Mouse (Mus musculus) stomach, embryonic 14.5 days (tissue): ENCODE results near the gene Tbc1d8. TPM values are rescaled to one million over a fixed set of nuclear protein-coding genes. Genes with fewer than 3 reads are reported as not detected.

Source experiments
- ATAC-seq: fragments of 200-750 bp; cut with Nextera tagmentation; 2 replicates; pipeline ENCODE4 v1.8.0; 2017; ENCODE audit warnings: low read depth, moderate TSS enrichment; ENCODE audit not compliant: insufficient number of reproducible peaks, insufficient read depth, low FRiP score
- H3K27ac ChIP-seq: fragments of 300-500 bp; sonication (generic); 2 replicates; pipeline ENCODE4 v1.5.1; 2014; ENCODE audit warnings: mild to moderate bottlenecking, low read length, moderate library complexity, mixed read lengths
- H3K27me3 ChIP-seq: fragments of 300-500 bp; sonication (generic); 2 replicates; pipeline ENCODE4 v1.6.1; 2014; ENCODE audit warnings: low read length, control low read depth, mixed read lengths; ENCODE audit not compliant: control insufficient read depth, insufficient read depth
- H3K36me3 ChIP-seq: fragments of 300-500 bp; sonication (generic); 2 replicates; pipeline ENCODE4 v1.6.1; 2014; ENCODE audit warnings: mild to moderate bottlenecking, control low read depth, low read length, moderate library complexity, mixed read lengths; ENCODE audit not compliant: control insufficient read depth, insufficient read depth
- H3K4me1 ChIP-seq: fragments of 300-500 bp; sonication (generic); 2 replicates; pipeline ENCODE4 v1.6.1; 2014; ENCODE audit warnings: low read length, control low read depth, mixed read lengths; ENCODE audit not compliant: control insufficient read depth, insufficient read depth
- H3K4me2 ChIP-seq: fragments of 300-500 bp; sonication (generic); replicated peaks from 2 replicates; pipeline ENCODE4 v1.6.1; 2014; ENCODE audit warnings: low read depth, low read length, control low read depth
- H3K4me3 ChIP-seq: fragments of 300-500 bp; sonication (generic); 2 replicates; pipeline ENCODE4 v1.5.1; 2014; ENCODE audit warnings: low read depth, low read length, control low read depth
- H3K9ac ChIP-seq: fragments of 300-500 bp; sonication (generic); replicated peaks from 2 replicates; pipeline ENCODE4 v1.6.1; 2014; ENCODE audit warnings: low read depth, mild to moderate bottlenecking, control low read depth, low read length, moderate library complexity, mixed read lengths
- H3K9me3 ChIP-seq: fragments of 300-500 bp; sonication (generic); 2 replicates; pipeline ENCODE4 v1.6.1; 2016; ENCODE audit warnings: low read depth, low read length, control low read depth; ENCODE audit not compliant: control insufficient read depth
- WGBS: fragments of 180-500 bp; shearing (Covaris S2); extraction: QIAGEN DNeasy Blood & Tissue Kit; methylation state at CpG from one replicate; pipeline ENCODE4 v1.1.7; 2014; 5-methylcytosine and 5-hydroxymethylcytosine counted together
- polyA plus RNA-seq: library from polyadenylated mRNA; unstranded; fragments of >200 nt; fragmentation: Nextera tagmentation; extraction: Ambion mirVana; gene quantifications from 2 replicates; pipeline ENCODE4 v1.2.1, GENCODE M21; 2014

Tbc1d8 gene
- polyA plus RNA-seq, 1 experiment from 2014 or later, result 11.7 TPM

DNA sequence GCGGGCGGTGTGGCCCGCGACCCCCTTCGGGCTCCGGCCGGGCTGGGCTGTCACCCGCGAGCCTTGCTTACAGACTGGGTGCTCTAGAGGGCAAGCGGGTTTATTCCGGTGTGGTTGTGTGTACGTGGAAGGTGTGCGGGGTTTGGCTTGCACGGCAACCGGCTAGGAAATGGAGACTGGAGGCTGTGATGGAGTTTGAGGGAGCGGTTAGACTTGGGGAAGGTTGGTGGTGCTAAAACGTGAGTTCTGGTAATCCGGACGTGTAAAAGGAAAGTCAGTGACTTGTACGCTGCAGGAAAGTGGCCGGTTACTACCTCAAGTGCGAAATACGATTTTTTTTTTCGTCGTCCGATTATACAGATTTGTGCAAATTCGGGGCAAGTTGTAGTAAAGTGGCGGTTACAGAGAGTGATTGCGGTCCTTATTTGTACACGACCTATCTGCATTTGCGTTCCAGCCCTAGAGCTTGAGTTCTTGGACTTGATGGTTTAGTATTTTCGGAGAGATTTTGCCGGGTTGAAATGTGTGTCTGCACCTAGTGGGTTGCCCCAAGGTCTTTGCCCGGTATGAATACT is 110.2 kb downstream of the Tbc1d8 start:
- WGBS, result under 1% methylated on average over 34 of the region's 34 CpGs
- Histone ChIP-seq H3K9me3 (no peaks in the 10 kb centered on the region), H3K9ac (peak overlapping the region; percentile 94), H3K36me3 (peaks cover 39% of the 10 kb centered on the region), H3K4me3 (peak overlapping the region; percentile 67), H3K27me3 (no peaks in the 10 kb centered on the region), H3K4me2 (peak overlapping the region; percentile 94), H3K4me1 (peaks cover 5% of the 10 kb centered on the region; the same call in 1 of the 2 replicates), H3K27ac (peak overlapping the region; percentile 89)
- peak; percentile 12; the same call in 1 of the 2 replicates for ATAC-seq

DNA sequence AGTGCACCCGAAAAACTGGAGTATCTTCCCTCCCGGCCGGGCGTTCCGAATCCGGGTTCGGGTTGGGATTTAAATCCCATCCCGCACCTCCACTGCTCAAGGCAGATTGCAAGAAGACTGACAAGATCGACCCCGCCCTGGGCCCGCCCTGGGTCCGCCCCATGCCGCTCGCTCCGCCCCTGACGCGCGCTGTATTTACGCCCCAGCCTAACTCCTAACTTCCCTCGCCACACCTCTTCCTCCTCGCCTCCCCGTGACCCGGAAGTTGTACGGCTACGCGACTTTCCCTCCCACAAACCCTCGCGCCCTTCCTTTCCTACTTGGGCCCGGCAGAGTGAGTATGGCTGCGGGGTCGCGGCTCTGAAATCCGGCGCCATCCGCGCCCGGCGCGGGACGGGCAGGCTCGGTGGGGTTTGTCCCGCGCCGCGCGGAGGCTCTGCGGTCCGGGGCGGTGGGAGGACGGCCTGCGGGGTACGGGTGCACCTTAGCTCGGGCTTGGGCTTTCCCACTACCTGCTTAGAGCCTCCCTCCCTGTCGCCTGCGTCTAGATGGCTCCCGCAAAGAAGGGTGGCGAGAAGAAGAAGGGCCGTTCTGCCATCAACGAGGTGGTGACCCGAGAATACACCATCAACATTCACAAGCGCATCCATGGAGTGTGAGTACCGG is 110.8 kb downstream of the Tbc1d8 start, which contains the start of gene Rpl31:
Gene Rpl31, plus strand, starts transcription at position 242 of the 666 bp plus-strand sequence.
- H3K36me3 ChIP-seq, result peaks cover 34% of the 10 kb centered on the region
- no peaks in the 10 kb centered on the region for H3K9me3 ChIP-seq
- peaks cover 5% of the 10 kb centered on the region; the same call in 1 of the 2 replicates for H3K4me1 ChIP-seq
- peak; percentile 99 for ATAC-seq
- H3K4me3 ChIP-seq, result peak within 1 kb of the TSS; percentile 67
- peak within 1 kb of the TSS; percentile 89 for H3K27ac ChIP-seq
- H3K4me2 ChIP-seq, result peak within 1 kb of the TSS; percentile 94
- under 1% methylated on average over 62 of the region's 62 CpGs for WGBS
- peak within 1 kb of the TSS; percentile 94 for H3K9ac ChIP-seq
- H3K27me3 ChIP-seq, result no peaks in the 10 kb centered on the region

DNA sequence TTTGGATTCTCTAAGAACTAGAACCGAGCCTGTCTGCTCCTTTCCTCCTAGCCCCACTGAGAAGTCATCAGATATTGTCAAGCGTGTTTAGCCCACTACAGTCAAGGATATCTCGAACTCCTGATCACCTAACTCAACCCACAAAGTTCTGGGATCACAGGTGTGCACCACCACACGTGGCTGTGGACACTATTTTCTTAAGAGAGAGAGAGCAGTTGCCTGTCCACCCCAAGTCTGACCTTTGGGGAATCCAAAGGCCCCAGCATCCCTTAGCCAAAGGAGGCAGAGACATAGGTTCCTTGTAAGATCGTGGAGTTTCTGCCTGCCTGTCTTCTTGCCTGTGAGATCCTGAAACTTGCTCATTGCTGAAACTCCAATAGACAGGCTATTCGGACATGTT is 111.5 kb downstream of the Tbc1d8 start:
- 29% methylated on average over 6 of the region's 6 CpGs for WGBS
- Histone ChIP-seq H3K4me1 (peaks cover 5% of the 10 kb centered on the region), H3K27ac (no peak overlapping the region), H3K27me3 (no peaks in the 10 kb centered on the region), H3K36me3 (peaks cover 27% of the 10 kb centered on the region), H3K9ac (peak overlapping the region; percentile 50), H3K4me3 (peak overlapping the region; percentile 67), H3K9me3 (no peaks in the 10 kb centered on the region), H3K4me2 (peak overlapping the region; percentile 46)
- no peak for ATAC-seq

DNA sequence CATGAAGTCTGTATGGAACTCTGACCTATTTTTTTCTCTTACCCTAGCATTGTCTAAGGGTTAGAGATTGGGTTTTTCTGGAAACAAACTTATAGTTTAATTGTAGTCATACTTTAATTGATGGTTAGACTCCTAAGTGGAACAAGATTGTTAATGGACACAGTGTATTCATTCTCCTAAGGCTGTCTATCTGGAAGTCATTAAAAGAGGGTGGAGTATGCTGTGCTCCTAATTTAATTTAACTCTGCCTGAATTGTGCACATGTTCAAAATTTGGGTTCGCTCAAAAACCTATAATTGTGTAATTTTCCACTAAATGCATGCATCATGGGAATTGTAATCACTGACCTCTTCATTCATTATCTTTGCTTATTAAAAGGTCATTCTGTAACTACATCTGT is 113.0 kb downstream of the Tbc1d8 start:
- H3K9ac ChIP-seq, result no peak overlapping the region
- WGBS, result 84% methylated on average over 1 of the region's 1 CpGs
- H3K9me3 ChIP-seq, result no peaks in the 10 kb centered on the region
- peaks cover 10% of the 10 kb centered on the region for H3K4me1 ChIP-seq
- no peak for ATAC-seq
- H3K36me3 ChIP-seq, result peaks cover 15% of the 10 kb centered on the region
- no peak overlapping the region for H3K27ac ChIP-seq
- no peak overlapping the region for H3K4me3 ChIP-seq
- H3K27me3 ChIP-seq, result no peaks in the 10 kb centered on the region
- no peak overlapping the region for H3K4me2 ChIP-seq

- no peak overlapping the region for H3K27ac ChIP-seq
- no peak overlapping the region for H3K4me2 ChIP-seq
- 46% methylated on average over 7 of the region's 7 CpGs for WGBS
- peaks cover 5% of the 10 kb centered on the region; the same call in 1 of the 2 replicates for H3K4me1 ChIP-seq
- H3K9ac ChIP-seq, result no peak overlapping the region
- no peaks in the 10 kb centered on the region for H3K27me3 ChIP-seq
- no peak overlapping the region for H3K4me3 ChIP-seq
- ATAC-seq, result no peak
- H3K9me3 ChIP-seq, result no peaks in the 10 kb centered on the region
- H3K36me3 ChIP-seq, result no peaks in the 10 kb centered on the region
These were observed 116.1 kb downstream of the Tbc1d8 start for GRCm38 (mm10) chr1:39362515-39362893.

DNA sequence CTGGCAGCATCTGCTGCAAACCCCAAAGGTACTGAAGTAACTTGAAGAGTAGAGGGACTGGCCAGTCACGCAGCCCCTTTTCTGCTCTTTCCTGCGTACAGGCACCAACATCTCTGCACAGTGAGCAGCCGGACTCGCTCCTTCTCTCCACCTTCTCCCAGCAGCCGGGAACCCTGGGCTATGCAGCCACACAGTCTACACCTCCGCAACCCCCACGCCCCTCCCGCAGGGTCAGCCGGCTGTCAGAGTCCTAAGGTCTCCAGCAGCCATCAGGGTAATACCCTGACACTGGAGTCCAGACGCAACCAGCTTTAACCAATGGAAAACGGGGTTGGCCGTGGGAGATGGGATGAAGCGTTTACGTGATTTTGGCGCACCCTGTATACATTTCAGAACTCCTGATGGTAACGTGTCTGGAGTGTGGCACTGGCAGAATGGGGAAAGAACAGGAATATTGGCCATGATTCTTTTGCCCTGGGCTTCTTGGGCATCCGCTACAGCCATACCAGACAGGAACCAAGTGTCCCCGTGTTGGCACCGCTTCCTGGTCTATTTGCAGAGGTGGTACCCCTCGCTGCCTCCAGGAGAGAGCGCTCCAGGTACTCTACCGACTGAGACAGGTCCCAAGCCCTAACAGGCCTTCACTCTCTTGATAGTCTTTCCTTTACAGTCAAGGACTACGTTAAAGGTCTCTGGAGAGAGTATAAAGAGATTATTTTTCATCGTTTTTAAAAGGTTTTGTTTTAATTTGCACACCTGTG is 116.6 kb downstream of the Tbc1d8 start:
- Histone ChIP-seq H3K36me3 (no peaks in the 10 kb centered on the region), H3K9me3 (no peaks in the 10 kb centered on the region), H3K27me3 (no peaks in the 10 kb centered on the region), H3K4me3 (no peak overlapping the region), H3K27ac (no peak overlapping the region), H3K4me1 (peaks cover 5% of the 10 kb centered on the region; the same call in 1 of the 2 replicates), H3K4me2 (peak overlapping the region; percentile 40), H3K9ac (no peak overlapping the region)
- ATAC-seq, result 0 out of 2 replicates have a peak, but pooled peaks have one; percentile 54
- WGBS, result 26% methylated on average over 24 of the region's 24 CpGs

DNA sequence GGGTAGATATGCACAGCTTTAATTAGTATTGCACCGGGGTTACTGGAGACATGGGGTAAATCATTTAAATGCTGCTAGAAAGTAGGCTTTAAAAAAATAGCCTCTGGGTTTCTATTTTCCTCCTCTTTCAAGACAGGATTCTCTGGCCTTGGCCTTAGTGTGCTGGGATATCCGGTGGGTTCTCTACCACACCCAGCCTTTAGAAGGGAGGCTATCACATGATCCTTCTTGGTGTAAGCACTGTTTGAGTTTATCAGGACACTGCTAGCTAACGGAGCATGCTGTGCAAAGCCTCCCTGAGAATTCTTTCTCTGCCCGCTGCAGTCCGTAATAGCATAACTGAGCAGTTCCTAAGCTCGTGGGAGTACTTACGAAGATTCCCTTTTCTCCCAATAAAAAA is 129.1 kb downstream of the Tbc1d8 start:
- WGBS, result 80% methylated on average over 7 of the region's 7 CpGs
- Histone ChIP-seq H3K9me3 (no peaks in the 10 kb centered on the region), H3K36me3 (no peaks in the 10 kb centered on the region), H3K27me3 (no peaks in the 10 kb centered on the region), H3K9ac (no peak overlapping the region), H3K4me3 (no peak overlapping the region), H3K27ac (no peak overlapping the region), H3K4me1 (no peaks in the 10 kb centered on the region), H3K4me2 (no peak overlapping the region)
- no peak for ATAC-seq

- no peak overlapping the region for H3K4me2 ChIP-seq
- no peak overlapping the region for H3K9ac ChIP-seq
- no peak for ATAC-seq
These were observed 129.6 kb downstream of the Tbc1d8 start for GRCm38 (mm10) chr1:39349001-39349400.

More at GRCm38 (mm10) chr1:39349001-39349400, 129.6 kb downstream of the Tbc1d8 start:
- 71% methylated on average over 1 of the region's 1 CpGs for WGBS
- no peaks in the 10 kb centered on the region for H3K27me3 ChIP-seq
- H3K4me3 ChIP-seq, result no peak overlapping the region
- no peaks in the 10 kb centered on the region for H3K4me1 ChIP-seq
- H3K9me3 ChIP-seq, result no peaks in the 10 kb centered on the region
- H3K36me3 ChIP-seq, result no peaks in the 10 kb centered on the region
- H3K27ac ChIP-seq, result no peak overlapping the region
